Mouse (Mus musculus) NIH3T3 (cell line): Measurements from ENCODE around the gene Snai3.

Source experiments
- DNase-seq: peaks from one replicate; pipeline ENCODE4 v3.0.0-alpha.2; 2012; ENCODE audit warnings: low read depth

Gene Snai3

DNA sequence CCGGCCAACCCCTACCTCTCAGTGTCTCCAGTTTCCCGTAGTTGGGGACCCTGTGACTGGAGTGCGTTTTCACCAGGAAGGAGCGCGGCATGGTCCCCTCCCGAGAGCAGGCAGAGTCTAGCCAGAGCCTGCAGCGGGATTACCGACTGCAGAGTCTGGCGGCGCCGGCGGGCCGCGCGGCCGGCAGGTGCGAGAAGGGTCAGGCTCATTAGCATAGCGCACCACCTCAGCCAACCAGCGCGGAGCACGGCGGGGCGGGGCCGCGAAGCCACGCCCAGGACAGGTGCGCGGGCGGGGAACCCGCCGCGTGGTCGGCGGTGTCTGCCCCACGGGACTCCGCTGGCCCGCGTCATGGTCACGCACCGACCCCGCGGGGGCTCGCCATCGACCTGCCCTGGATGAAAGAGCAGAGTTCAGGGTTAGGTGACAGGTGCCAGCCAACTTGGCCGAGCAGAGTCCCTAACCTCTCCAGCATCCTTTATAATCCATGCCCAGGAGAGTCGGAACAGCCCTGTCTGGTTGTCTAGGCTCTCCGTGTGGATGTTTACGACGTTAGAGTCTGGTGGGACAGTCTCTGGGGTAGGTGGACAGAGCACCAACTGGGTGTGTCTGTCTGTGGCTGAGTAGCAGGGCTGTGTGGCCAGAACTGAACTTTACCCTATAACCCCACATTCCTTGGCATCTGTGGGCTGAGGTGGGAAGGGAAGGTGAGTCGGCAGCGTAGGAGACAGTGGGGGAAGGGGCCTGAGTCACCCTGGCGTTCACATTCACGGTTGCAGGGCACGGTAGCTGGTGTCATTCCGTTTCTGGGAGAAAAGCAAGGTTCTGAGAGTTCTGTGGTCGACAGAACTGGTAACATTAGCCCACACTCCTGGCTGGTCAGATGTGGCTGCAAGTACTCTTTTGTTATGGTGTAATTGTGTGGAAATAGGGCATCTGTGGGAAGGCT is at the start of gene Snai3:
Gene Snai3, minus strand, starts transcription at position 210 of the 949 bp plus-strand sequence.
- peak; percentile 51 for DNase-seq

DNA sequence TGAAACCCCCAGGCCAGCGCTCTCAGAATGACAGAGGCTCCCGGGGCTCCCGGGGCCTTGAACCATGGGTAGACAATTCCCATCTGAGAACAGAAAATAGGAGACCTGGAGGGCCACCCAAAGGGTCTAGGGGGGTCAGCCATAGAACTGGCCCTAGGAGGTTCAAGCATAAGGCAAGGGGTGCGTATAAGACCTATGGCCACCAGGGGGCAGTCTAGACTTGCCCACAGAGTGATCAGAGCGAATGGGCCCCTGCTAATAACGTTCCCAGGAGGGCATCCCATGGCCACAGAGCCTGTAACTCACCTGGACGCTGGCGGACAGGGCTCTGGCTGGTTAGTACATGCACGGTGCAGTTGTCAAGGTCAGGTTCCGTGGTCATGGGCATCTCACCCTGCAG is 40.3 kb upstream of the Snai3 start:
- peak; percentile 90 for DNase-seq

DNA sequence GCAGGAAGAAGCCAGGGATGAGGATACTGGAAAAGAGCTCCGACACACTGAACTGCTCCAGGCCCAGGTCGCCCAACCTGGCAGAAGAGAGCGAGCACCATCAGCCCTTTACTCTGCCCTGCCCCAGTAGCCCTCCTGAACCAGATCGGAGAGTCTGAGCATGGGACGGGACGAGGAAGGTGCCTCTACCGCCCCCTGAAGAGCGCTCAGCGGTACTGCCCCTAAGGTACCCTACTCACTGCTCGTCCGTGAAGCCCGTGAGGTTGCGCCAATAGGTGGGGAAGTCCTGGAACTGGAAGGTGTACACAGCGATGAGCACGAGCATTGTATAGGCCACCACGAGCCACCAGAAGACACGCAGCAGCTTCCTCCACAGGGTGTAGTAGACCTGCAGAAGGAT is 37.4 kb upstream of the Snai3 start:
- DNase-seq: peak; percentile 22

DNA sequence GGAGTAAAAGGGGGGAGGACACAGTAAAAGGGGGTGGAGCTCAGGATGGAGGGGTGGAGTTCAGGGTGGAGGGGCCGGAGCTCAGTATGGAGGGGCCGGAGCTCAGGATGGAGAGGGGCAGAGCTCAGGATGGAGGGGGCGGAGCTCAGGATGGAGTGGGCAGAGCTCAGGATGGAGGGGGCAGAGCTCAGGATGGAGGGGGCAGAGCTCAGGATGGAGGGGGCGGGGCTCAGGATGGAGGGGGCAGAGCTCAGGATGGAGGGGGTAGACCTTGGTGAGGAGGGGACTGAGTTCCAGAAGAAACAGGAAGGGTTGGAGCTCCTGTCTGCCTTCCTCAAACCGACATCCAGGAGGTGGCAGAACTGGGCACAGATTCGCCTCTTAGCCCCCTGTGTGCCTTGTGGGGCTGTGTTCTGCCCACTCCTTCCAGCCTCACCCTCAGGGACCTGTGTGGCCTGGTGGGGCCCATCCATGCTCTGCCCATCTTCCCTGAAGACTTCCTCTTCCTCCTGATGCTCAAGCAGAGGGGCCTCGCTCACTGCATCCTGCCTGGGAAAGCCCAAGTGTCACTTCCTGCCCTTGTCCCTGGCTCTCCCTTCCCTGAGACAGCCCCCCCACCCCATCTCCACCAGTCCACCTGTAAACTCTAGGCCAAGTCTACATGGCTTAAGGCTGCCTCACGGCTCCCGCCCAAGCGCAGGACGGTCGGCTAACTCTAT is 36.6 kb upstream of the Snai3 start:
- no peak for DNase-seq

DNA sequence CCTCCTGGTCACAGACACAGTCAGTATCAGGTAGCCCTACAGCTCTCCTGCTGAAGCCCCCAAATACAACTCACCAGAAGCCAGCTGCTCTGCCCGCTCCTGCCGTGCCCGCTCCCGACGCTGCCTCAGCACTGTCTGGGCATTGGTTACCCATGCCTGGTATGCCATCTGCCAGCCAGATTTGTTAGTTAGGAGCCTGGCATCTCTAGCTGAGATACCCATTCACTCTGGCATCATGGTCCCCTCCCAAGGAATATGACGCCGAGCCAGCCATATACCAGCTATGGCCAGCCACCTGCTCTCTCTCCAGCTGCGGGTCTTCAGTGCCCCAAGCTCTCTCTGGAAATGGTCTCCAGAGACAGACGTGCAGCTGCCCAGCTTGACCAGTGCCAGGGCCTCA is 27.9 kb upstream of the Snai3 start:
- no peak for DNase-seq

DNA sequence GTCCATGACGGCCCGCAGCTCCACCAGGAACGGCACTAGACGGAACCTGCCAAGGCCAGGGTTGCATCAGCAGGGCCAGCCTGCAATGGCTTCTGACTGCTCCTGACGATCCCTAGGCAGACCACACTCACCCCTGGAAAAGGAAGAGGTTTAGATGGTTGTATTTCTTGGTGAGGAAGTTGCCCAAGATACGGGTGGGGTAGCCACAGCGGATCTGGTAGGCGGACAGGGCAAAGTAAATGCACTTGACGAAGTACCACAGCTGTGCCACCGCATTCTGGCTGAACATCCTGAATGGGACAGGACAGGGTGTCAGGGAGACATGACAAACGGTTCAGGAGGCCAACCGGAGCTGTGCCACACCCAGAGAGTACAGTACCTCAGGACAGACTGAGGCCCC is 24.3 kb upstream of the Snai3 start:
- no peak for DNase-seq

DNA sequence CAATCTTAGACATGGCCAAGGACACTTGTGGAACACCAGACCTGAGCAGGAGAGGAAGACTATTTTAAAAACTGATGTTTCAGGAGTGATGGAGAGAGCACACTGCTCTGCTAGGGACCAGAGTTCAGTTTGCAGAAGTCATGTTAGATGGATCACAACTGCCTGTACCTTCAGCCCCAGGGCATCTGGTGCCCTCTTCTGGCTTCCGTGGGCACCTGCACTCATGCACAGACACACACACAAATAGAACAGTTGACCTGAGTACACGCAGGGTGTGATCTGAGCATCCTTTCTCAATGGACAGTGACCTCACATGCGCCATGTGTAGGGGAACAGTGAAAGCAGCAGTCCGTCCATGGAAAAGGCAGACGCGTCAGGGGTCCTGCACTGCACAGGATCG is 23.3 kb upstream of the Snai3 start:
- peak; percentile 29 for DNase-seq

DNA sequence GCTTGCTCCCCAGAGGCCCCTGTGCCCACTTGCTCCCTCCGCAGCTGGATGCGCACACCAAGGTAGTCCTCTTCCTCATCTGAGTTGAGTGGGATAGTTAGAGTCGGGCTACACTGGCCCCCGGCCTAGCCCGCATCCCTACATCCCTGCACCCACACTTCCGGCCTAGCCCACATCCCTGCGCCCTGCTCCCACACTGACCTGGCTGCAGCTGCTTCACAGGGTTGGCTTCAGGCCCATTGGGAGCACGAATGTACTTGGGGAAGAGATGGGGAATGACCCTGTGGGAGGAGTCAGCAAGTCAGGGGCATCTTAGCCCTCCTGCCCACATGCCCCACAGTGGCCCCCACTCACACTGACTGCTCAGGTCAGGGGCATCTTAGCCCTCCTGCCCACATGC is 21.9 kb upstream of the Snai3 start:
- no peak for DNase-seq

DNA sequence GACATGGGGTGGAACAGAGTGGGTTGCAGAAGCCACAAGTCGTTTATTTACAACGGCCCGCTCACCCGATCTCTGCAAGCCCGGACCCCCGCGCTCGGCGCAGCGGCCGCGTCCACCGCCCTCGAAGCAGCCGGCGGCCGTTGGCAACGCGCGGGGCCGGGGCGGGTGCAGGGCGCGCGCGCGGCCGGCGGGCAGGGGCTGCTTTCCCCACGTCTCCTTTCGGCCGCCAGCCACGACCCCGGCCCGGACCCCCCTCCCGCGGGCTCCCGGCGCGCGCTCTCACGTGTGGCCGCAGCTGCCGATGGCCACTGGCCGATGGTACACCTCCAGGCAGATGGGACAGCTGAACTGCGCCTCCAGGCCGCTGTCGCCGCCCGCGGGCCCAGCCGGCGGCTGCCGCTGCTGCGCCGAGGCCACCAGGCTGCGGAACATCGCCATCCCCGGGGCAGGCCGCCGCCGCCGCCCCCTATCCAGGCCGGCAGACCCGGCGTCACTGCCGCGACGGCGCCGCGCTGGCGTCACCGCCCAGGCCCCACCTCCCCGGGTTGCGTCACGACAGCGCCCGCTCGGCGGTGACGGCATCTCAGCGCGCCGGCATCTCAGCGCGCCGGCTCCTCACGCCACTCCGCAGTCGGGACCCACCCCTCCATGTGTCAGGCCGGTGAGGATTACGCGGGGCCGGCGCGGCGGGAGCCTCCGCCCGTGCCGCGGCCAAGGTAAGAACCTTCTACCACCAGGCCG is 15.2 kb upstream of the Snai3 start, which contains the start of the genes Rnf166 and Ctu2:
Gene Rnf166, minus strand, starts transcription at position 485 of the 741 bp plus-strand sequence.
Gene Ctu2, plus strand, starts transcription at position 564 of the 741 bp plus-strand sequence.
- peak; percentile 97 for DNase-seq

DNA sequence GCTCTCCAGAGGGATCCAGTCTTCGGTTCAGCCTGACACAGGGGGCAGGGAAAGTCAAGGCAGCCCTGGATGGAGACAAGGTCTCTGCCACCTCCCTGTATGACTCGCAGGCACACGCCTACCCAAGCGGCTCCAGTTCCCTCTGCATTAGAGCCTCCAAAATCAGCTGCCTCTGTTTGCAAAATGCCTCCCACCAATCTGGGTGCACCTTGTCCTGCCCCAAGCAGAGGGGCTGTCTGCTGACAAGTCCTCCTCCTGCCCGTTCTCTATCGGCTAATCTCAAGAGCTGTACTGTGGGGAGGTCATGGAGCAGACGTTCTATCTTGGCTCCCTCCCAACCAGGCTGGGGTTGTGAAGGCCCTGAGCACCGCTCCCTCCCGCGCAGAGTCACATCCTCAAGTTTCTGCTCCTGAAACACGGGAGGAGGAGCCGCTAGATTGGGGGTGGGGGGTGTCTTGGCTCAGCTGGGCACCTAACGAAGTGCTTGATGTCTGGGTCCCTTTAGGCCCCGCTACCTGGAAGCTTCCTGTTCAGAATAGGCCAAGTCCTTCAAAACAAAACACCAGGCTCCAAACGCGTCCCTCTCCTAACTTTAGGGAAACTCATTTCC is 14.5 kb upstream of the Snai3 start:
- peak; percentile 71 for DNase-seq

DNA sequence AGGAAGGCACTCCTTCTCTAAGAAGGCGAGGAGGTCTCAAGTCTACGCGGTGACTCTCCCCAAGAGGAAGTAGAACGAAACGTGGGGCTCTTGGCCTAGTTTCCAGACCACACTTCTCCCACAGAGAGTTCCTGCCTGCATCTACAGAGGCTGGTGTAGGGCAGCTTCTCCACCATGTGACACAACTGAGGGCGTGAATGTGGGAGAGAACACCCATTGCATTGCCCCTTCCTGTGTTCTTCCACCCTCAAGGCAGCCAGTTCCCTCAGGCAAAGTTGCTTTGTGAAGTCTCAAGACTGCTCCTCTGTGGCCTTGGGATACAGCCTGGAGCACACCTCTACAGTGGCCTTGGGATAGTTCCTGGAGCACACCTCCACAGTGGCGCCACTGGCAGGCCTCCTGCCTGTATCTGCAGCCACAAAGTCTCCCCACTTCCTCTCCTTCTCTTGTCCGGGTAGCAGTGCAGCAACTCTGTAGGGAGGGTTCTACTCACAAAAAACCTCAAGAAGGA is 13.4 kb upstream of the Snai3 start:
- DNase-seq: no peak

DNA sequence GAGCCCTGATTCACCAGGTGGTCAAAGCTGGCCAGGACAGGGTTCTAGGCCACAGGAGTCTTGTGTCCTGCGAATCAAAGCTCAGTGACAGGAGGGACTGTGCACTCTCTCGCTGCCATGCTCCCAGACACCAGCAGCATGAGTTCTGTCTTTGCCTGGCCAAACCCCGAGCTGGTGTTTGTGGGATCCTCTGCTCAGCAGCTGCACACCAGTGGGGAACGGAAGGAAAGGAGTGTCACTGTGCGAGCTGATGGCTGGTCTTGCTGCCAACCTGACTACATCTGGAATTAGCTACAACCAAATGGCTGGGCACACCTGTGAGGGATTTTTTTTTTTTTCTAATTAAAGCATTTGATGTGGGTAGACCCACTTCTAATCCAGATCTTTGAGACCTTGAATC is 10.2 kb upstream of the Snai3 start:
- DNase-seq: no peak

DNA sequence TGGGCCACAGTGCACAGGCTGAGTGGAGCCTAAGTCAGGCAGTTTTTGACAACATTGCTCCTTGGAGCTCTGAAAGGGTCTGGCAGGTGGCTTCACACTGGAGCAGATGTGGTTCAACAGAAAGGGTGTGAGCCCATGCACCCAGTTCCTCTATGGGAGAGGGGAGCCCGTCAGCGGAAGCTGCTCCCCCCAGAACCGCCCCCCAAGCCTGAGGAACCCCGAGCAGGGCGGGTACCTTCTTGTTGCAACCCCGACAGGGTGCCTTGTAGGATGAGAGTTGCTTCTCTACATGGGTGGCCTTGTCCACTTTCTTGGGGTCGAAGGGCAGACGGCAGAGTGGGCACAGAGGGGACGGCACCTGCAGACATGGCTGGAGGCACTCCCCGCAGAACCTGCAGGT is 9.4 kb upstream of the Snai3 start:
- DNase-seq: no peak

DNA sequence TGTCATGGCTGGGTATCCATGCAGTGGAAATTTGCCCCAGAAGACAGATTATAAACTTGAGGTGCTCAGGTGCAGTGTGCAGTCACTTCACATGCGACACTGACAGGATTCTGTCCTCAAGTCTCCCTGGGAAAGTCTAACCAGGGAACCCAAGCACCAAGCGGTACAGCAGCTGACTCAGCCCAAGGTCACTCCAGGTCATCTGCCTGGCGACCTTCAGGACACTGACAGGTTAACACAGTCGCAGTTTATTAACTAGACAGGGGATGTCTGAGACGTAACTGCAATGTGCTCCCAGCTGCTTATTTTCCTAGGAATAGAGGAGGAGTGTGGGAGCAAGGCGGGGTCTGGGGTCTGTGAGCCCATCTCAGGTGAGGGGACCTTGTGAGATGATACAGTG is 8.9 kb upstream of the Snai3 start:
- DNase-seq: no peak

DNA sequence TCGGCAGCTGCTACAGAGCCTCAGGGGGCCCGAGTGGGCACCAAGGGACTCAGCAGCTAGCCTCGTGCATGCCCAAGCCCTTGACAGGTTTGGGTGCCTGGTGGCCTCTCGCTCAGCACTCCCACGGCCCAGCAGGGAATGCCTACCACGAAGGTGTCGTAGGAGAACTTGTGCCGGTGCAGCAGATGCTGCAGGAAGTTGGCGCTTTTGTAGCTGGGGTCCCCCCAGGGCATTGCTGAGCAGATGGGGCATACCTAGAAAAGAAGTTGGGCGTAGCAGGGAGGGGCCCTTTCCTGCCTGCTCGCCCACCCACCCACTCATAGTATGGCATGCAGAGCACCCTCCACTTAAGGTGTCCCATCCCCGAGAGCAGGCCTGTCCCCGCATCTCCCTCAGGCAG is 7.3 kb upstream of the Snai3 start:
- no peak for DNase-seq

DNA sequence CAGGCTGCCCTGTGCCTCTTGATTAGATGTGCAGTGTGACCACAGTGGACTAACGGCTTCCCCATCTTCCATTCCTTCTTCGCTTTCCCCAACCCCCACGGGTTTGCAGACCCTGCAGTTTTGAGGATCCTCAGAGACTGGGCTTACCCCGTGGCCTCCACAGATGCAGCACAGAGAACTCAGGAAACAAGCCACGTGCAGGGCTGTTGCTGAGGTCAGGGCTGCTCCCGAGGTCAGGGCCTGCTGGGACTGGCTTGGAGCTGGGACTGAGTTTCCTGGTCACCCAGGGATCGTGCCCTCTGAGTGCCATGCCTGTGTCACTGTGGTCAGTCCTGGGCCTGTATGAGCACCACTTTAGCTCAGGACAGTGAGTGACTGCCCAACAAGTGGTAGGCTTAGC is 4.5 kb upstream of the Snai3 start:
- DNase-seq: no peak

DNA sequence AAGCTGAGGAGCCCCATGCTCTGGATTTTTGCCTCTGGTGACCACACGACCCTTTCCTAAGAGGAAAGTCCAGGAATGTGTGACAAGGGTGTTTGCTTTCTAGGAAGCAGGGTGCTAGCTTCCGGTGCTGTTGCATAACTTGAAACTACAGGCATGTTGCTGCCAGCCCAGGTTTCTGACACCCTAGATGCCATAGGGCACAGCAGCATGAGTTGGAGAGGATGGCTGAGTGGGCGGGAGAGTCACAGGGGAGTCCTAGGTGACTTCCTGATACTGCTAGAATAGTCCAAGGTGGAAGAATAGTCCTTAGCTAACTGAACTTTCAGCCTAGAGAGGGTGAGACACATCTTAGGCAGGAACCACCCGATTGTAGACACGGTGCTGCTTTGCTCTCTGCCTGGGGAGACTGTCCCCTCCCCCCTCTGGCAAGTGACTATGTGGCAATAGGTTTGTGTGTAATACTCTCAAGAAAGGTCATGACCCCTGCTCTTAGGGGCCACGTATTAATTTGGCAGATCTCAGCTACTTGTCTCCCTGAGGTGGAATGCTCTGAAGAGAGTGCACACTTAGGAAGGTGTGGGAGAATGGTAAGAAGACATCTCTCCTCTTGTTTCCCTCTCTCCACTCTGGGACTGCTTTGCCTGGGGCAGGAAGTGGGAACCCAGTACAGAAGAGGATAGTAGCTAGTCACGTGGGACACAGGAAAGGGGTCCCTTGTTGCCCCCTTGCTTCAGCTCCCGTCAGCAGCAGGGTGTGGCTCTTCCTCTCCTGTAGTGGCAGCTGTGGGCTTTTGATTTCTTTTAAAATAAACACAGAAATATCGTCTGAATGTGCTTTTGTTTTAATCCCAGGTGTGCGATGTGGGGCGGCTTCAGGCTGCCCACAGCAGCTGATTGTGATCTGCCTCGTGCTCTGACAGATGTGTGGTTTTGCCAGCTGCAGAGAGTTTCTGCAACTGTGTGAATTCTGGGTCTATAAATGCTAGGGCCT is 3.4 kb upstream of the Snai3 start:
- peak; percentile 17 for DNase-seq

DNA sequence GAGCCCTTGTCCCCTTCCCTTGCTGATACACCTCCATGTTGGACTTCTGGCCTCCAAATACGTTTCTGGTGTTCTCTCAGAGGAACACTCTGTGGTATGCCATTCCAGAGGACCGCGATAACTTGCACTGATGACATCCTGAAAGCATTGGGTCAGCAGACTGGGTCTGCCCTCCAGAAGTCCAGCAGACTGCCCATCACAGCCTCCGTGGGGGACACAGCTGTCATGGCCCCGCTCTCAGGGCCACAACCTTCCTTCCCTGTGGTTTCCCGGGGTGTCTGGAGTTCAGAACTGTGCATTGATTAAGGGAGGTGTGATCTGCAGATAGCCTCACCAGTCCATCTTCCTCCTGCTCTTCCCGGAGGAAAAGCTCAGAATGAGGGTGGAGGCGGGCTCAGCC is 2.0 kb upstream of the Snai3 start:
- DNase-seq: no peak

DNA sequence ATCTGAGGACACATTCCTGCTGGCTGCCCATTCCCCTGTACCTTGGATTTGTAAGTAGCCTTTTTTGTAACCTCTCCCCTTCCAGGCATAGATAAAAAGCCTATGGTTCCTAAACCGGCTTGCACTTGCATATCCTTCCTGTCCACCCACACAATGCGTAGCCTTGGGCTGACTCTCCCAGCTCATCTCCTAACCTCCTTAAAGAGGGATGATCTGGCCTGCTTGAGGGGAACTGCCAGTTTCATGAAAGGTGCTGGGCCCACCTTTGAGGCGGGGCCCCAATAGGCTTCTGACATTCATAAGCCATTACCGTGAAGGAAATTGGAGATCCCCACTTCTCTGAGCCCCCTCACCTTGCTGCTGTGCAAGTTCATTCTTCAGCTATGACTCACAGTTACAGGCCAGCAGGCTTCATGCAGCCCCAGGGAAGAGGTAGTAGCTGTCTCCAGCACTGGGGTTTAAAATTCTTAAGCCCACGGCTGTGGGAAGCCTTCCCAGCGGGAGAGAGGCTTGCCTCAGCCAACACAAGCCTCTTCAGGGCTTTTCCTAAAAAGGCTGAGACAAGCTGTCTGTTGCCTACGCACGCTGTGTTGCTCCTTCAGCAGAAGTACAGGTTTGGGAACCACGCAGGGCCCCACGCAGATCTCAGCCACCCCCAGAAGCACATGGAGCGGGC is 1.1 kb upstream of the Snai3 start:
- peak; percentile 72 for DNase-seq

DNA sequence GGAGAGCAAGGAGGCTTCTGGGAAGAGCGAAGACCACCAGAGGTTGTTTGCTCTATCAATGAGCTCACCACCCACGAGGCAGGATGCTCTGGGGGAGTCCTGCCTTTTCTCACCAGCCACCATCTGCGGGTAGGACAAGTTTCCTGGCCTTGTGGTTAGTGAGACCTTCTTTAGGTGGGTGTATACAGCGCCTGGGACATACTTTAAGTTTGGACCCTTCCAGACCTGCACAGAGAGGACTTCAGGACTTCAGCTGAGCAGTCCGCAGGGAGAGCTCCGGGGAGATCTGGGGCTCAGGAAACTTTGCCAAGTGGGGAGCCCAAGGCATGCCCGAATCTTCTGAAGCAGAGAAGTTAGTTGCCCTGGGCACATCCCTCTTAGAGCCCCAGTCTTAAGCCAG is 543 bp downstream of the Snai3 start:
- no peak for DNase-seq
